ENCODE assay signal across 8 mouse cellular contexts in genomic region chr6:92090497-92090896, GRCm38 (mm10). TPM values are rescaled to one million over a fixed set of nuclear protein-coding genes. Genes with fewer than 3 reads are reported as not detected.
A peak's percentile ranks its signal among the peaks of the same experiment; 100 is the strongest.
DNase-seq lines count a peak whose midpoint lies in the region; ATAC-seq and TF ChIP-seq lines count a peak whose summit lies in the region.

No protein-coding gene starts in this region.

- TF ChIP-seq RAD21 in MEL (IDR thresholded peaks at IDR 0.05; ENCODE audit: low read depth, low read length): no peak

- peak overlapping the region; percentile 100 for H3K27ac ChIP-seq in heart, embryonic 15.5 days
- peak overlapping the region; percentile 90 for H3K27ac ChIP-seq in MEL (ENCODE audit: control insufficient read depth, low read depth, low read length)
- H3K27ac ChIP-seq in heart, postnatal 0 days (ENCODE audit: low read depth): peak overlapping the region; percentile 100
- peak overlapping the region; percentile 98 for H3K27ac ChIP-seq in midbrain, embryonic 10.5 days (replicated peaks)

- no peaks in the 10 kb centered on the region for H3K27me3 ChIP-seq in heart, embryonic 15.5 days
- H3K27me3 ChIP-seq in MEL (ENCODE audit: control insufficient read depth in 1 of 2, insufficient read depth in 2 of 2, low read length in 2 of 2): no peaks in the 10 kb centered on the region
- no peaks in the 10 kb centered on the region for H3K27me3 ChIP-seq in heart, postnatal 0 days (ENCODE audit: control insufficient read depth, insufficient read depth, low read length)
- H3K27me3 ChIP-seq in midbrain, embryonic 10.5 days (ENCODE audit: low read depth, poor library complexity, severe bottlenecking): no peaks in the 10 kb centered on the region

- peak overlapping the region; percentile 99 for H3K9ac ChIP-seq in heart, embryonic 15.5 days
- peak overlapping the region; percentile 98 for H3K9ac ChIP-seq in MEL (ENCODE audit: control insufficient read depth, low read depth, low read length, poor library complexity, severe bottlenecking)
- H3K9ac ChIP-seq in heart, postnatal 0 days (replicated peaks; ENCODE audit: low read depth, low read length): peak overlapping the region; percentile 99

- H3K4me1 ChIP-seq in heart, embryonic 15.5 days (replicated peaks): peaks cover 31% of the 10 kb centered on the region
- peaks cover 15 to 22% of the 10 kb centered on the region in 2 experiments for H3K4me1 ChIP-seq in MEL (ENCODE audit: control insufficient read depth in 1 of 2, insufficient read depth in 2 of 2, low read length in 2 of 2)
- H3K4me1 ChIP-seq in heart, postnatal 0 days (ENCODE audit: control insufficient read depth, insufficient read depth): peaks cover 32% of the 10 kb centered on the region
- H3K4me1 ChIP-seq in midbrain, embryonic 10.5 days: peaks cover 37% of the 10 kb centered on the region

- no peaks in the 10 kb centered on the region for H3K36me3 ChIP-seq in heart, embryonic 15.5 days
- peaks cover 0 to 31% of the 10 kb centered on the region in 2 experiments; a peak in 2 of 4 replicates for H3K36me3 ChIP-seq in MEL (ENCODE audit: control insufficient read depth in 1 of 2, insufficient read depth in 2 of 2, low read length in 2 of 2)
- H3K36me3 ChIP-seq in heart, postnatal 0 days (replicated peaks; ENCODE audit: control insufficient read depth, insufficient read depth, low read length): no peaks in the 10 kb centered on the region
- no peaks in the 10 kb centered on the region for H3K36me3 ChIP-seq in midbrain, embryonic 10.5 days

- H3K79me2 ChIP-seq in MEL (ENCODE audit: control insufficient read depth, insufficient read depth, low read length, poor library complexity): peaks cover 38% of the 10 kb centered on the region

- no peaks in the 10 kb centered on the region for H3K9me3 ChIP-seq in heart, embryonic 15.5 days (replicated peaks)
- H3K9me3 ChIP-seq in MEL (replicated peaks; ENCODE audit: insufficient read depth, low read length): no peaks in the 10 kb centered on the region
- H3K9me3 ChIP-seq in heart, postnatal 0 days (replicated peaks; ENCODE audit: control insufficient read depth, low read length): no peaks in the 10 kb centered on the region
- no peaks in the 10 kb centered on the region for H3K9me3 ChIP-seq in midbrain, embryonic 10.5 days (replicated peaks)

- H3K4me3 ChIP-seq in heart, embryonic 15.5 days: peak overlapping the region; percentile 98
- H3K4me3 ChIP-seq in MEL (ENCODE audit: control insufficient read depth in 1 of 2, insufficient read depth in 1 of 2, low read depth in 2 of 2, low read length in 2 of 2): peak overlapping the region; percentile 83 to 100
- H3K4me3 ChIP-seq in heart, postnatal 0 days (ENCODE audit: low read depth, low read length): peak overlapping the region; percentile 88
- peak overlapping the region; percentile 93 for H3K4me3 ChIP-seq in midbrain, embryonic 10.5 days

- no peak for TF ChIP-seq POLR2A in MEL (IDR thresholded peaks at IDR 0.05; ENCODE audit: control insufficient read depth in 1 of 2, insufficient read depth in 1 of 2, low read depth in 1 of 2, low read length in 2 of 2, poor library complexity in 1 of 2)

- 1% methylated on average over 4 of the region's 4 CpGs for WGBS in heart, embryonic 15.5 days
- 2% methylated on average over 4 of the region's 4 CpGs for WGBS in heart, postnatal 0 days
- 6% methylated on average over 4 of the region's 4 CpGs for WGBS in midbrain, embryonic 10.5 days

- peak overlapping the region; percentile 68 for H3K4me2 ChIP-seq in heart, embryonic 15.5 days
- H3K4me2 ChIP-seq in heart, postnatal 0 days (ENCODE audit: low read depth, low read length): peak overlapping the region; percentile 70

- DNase-seq in heart, postnatal 36 days: no peak
- no peak for DNase-seq in MEL (ENCODE audit: low read depth, low spot score)
- no peak for DNase-seq in heart, postnatal 0 days (ENCODE audit: low spot score)
- no peak for DNase-seq in midbrain, embryonic 10.5 days (ENCODE audit: low spot score)
- DNase-seq in urinary bladder, adult 2 months (ENCODE audit: low spot score): no peak
- DNase-seq in cerebellum, postnatal 36 days: no peak

- TF ChIP-seq EP300 in MEL (IDR thresholded peaks at IDR 0.05; ENCODE audit: low read depth in 1 of 2, low read length in 2 of 2): no peak
- no peak for TF ChIP-seq EP300 in heart, postnatal 0 days (IDR thresholded peaks at IDR 0.05; ENCODE audit: low read depth)

- intact Hi-C loops in heart, postnatal 36 days (cut with DNase I): loop anchor here (5.0 kb wide), 1 partner anchor 92 kb away; the partner anchor contains the start of gene Mrps25

- ATAC-seq in heart, embryonic 15.5 days (replicated peaks; ENCODE audit: insufficient number of reproducible peaks, insufficient read depth, low FRiP score, low read depth): no peak
- no peak for ATAC-seq in heart, postnatal 0 days (ENCODE audit: insufficient read depth, low read depth)
- no peak for ATAC-seq in monocyte, adult 5-6 weeks (replicated peaks; ENCODE audit: insufficient number of reproducible peaks, low FRiP score, low TSS enrichment, poor library complexity, severe bottlenecking)

- no peak for TF ChIP-seq CTCF in MEL (IDR thresholded peaks at IDR 0.05 in 2 of 3, conservative IDR thresholded peaks at IDR 0.05 in 1 of 3; ENCODE audit: control insufficient read depth in 1 of 3, insufficient read depth in 1 of 3, low read depth in 2 of 3, low read length in 3 of 3, poor library complexity in 1 of 3, severe bottlenecking in 1 of 3)
- no peak for TF ChIP-seq CTCF in heart, postnatal 0 days (IDR thresholded peaks at IDR 0.05; ENCODE audit: low read depth)

TF ChIP-seq in MEL, 35 proteins besides CTCF, POLR2A, EP300 and RAD21:
- no peak for TF ChIP-seq ZC3H11A (IDR thresholded peaks at IDR 0.05; ENCODE audit: low read depth, low read length)
- no peak for TF ChIP-seq ZMIZ1 (IDR thresholded peaks at IDR 0.05; ENCODE audit: low read depth, low read length)
- TF ChIP-seq MYB (IDR thresholded peaks at IDR 0.05; ENCODE audit: low read depth, low read length): no peak
- no peak for TF ChIP-seq USF2 (IDR thresholded peaks at IDR 0.05; ENCODE audit: borderline replicate concordance in 1 of 2, insufficient read depth in 1 of 2, low read depth in 1 of 2, low read length in 2 of 2)
- 0 out of 2 replicates have a peak, but pooled peaks have one; percentile 19 for TF ChIP-seq TBP (IDR thresholded peaks at IDR 0.05; ENCODE audit: low read depth, low read length)

RNA-seq across cellular contexts. Expression of gene Nr2c2, which starts 0.7 kb away (rescaled TPM):
- polyA plus RNA-seq in heart, embryonic 15.5 days (2015; fragmentation: Nextera tagmentation; extraction: Ambion mirVana): 14.8 and 18.7 TPM in 2 replicates
- total RNA-seq in heart, postnatal 36 days (2021): 10 to 100 TPM; 23.1 to 26.3 TPM
- 12.1 and 20.1 TPM in 2 replicates for total RNA-seq in MEL (2012; rRNA removed)
- polyA plus RNA-seq in MEL (2012; ENCODE audit: insufficient read depth in 1 of 2, insufficient read length in 2 of 2, low read depth in 1 of 2, low replicate concordance in 2 of 2, missing spikeins in 1 of 2): 10 to 100 TPM in 1 of 2 experiments, not detected in 1; 17.0 TPM
- total RNA-seq in heart, postnatal 0 days (2014; rRNA removed; ENCODE audit: low replicate concordance): 47.0 and 48.9 TPM in 2 replicates
- polyA plus RNA-seq in heart, postnatal 0 days (2015; fragmentation: Nextera tagmentation; extraction: Ambion mirVana): 7.4 and 8.0 TPM in 2 replicates
- polyA plus RNA-seq in midbrain, embryonic 10.5 days (2016; fragmentation: Nextera tagmentation; extraction: Ambion mirVana): 18.0 and 19.0 TPM in 2 replicates
- polyA plus RNA-seq in urinary bladder, adult 2 months (2012; rRNA removed): 18.9 and 19.7 TPM in 2 replicates
- 62.5 to 89.1 TPM (median 62.9 TPM) in 3 replicates for total RNA-seq in monocyte, adult 5-6 weeks (2017)
